Mouse (Mus musculus) left cerebral cortex, adult 11 months (tissue): ENCODE results near the gene Rnf207.

Experiments
- DNase-seq: peaks from one replicate; pipeline ENCODE4 v3.0.0; 2022; ENCODE audit warnings: low spot score

Gene Rnf207

DNA sequence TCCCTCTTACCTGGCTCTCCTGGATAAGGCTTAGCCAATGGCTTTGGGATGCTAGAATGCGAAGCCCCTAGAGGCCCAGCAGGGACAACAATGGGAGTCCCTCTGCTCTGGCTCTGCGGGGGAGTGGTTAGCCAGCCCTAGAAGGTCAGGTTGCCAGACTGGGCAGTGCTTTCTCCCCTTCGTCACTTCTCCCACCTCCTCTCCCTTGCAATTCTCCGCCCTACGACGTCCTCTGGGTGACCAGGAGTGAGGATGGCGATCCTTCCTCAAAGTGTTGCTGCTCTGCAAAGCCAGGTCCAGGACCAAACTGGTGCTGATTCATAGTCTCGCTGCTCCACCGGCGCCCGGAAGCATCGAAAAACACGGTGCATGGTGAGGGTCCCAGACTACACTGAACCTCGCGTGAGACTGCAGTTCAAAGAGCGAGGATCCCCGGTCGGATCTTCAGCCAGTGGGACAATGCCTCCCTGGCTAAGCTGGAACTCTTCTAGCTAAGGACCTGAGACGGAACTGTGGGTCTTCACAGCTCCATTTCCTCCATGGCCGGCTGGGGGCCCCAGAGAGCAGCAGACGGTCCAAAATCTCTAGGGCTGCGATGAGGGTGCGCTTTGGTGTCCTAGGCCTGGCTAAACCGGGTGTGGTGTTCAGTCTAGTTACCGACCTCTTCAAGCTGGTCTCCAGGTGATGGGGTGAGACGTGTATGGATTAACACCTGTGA, at the start of gene Rnf207:
Gene Rnf207, minus strand, starts transcription at position 477 of the 718 bp plus-strand sequence.
- no peak for DNase-seq

DNA sequence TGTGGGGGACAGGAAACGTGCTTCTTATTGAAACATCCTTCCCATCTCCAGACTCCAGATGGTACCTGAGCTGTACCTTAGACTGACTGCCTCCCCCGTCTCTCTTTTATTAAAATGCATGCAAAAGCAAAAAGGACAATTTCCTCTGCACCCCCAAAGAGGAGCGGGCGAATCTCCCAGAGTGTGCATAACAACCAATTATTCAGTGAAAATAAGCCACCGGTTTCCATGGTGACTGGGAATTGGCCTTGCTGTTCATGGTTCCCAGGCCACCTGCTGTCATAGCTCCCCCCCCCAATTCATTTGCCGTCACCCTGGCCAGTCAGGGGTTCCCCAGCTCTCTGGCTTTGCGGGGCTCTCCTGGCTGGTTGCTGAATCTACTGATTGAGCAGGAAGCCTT, 46.4 kb upstream of the Rnf207 start:
- no peak for DNase-seq

DNA sequence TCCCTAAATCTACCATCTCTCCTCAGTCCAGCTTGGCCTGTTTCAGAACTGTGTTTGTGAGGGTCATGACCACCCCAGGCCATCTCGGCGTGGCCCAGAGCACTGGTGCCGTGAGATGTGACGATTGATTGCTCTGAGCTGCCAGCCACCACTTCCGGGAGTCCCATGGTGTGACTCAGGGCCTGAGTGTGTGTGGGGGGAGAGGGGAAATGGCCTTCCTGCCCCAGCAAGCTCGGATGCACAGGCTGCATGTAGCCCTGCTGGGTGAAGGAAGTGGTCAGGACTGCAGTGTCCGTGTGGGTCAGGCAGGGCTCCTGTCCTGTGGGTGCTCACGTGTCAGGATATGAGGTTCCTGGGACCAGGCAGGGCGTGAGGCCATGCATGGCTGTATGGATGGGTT, 43.4 kb upstream of the Rnf207 start:
- DNase-seq = no peak

DNA sequence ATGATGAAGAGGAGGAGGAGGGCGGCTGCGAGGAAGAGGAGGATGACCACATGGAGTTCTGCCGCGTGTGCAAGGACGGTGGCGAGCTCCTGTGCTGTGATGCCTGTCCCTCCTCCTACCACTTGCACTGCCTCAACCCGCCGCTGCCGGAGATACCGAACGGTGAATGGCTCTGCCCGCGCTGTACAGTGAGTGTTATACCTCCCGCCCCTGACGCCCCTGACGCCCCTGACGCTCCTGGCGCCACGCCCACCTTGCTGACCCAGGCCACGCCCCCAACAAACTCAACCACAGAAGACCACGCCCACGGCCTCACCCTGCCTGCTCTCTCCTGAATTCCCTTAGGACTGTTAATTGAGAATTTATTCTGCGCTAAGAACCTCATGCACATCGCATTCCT, 42.1 kb upstream of the Rnf207 start:
- DNase-seq = no peak

DNA sequence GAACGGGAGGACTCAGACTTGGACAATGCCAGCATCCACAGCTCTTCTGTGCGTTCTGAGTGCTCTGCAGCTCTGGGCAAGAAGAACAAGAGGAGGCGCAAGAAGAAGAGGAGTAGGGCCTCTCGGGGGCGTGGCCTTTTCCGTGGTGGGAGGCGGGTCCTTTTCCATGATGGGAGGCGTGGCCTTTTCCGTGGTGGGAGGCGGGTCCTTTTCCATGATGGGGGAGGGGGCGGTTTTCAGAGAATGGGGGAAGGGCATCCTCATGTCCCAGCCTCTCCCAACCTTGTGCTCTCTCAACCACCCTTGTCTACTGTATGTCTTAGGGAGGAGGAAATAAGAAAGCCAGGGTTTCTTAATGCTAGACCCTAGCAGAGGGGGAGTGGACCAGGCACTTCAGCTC, 40.9 kb upstream of the Rnf207 start:
- DNase-seq = no peak

GRCm38 (mm10) chr4:152355672-152356071, 36.9 kb upstream of the Rnf207 start:
- no peak for DNase-seq

GRCm38 (mm10) chr4:152353886-152354637, 35.3 kb upstream of the Rnf207 start:
- no peak for DNase-seq

- DNase-seq = no peak
Observed at GRCm38 (mm10) chr4:152351422-152352305, 32.9 kb upstream of the Rnf207 start.

- DNase-seq = no peak
Observed at GRCm38 (mm10) chr4:152350722-152351421, 32.1 kb upstream of the Rnf207 start.

DNA sequence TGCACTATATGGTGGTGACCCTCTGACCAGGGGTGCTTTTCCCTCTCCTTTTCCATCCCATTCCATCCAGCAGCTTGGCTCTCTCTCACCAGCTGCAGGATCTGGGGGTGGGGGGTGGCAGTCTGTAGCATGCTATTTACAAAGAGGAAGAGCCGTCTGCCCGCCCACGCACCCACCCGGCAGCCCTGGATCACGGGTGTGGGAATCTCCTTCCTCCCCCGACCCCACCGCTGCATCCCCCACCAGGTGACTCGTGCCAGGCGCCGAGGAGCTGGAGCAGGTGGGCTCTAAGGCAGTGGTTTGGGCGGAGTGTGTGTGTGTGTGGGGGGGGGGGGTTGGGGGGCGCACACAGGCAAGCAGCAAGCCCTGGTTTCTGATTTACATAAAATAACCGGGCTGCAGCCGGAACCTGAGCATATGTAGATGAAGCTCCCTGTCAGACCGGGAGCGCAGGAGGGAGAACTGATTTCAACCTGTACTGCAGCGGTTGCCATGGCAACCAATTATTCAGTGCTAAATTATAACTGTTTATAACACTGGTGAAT, 31.1 kb upstream of the Rnf207 start:
- DNase-seq = peak; percentile 82

GRCm38 (mm10) chr4:152345120-152345889, 26.5 kb upstream of the Rnf207 start:
- DNase-seq = no peak

- no peak for DNase-seq
Observed at GRCm38 (mm10) chr4:152344651-152345050, 25.9 kb upstream of the Rnf207 start.

DNA sequence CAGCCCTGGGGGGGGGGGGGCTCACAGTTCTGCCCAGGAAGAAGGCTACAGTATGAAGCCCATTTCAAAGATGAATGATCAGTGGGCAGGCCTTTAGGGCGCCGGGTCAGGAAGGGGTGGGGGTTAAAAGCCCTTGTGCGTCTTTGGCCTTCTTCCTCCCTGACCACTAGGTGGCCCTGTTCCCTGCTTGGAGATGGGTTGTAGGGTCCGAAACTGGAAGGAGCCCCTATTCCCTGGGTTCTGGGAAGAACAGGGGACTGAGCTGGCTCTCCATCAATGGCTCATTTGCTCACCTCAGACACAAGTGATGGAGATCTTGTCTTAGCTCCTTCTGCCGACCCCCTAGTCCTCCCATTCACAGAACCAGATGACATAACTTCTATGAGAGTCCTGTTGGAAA, 24.5 kb upstream of the Rnf207 start:
- DNase-seq = no peak

- DNase-seq = no peak
Observed at GRCm38 (mm10) chr4:152340584-152341284, 21.9 kb upstream of the Rnf207 start.

DNA sequence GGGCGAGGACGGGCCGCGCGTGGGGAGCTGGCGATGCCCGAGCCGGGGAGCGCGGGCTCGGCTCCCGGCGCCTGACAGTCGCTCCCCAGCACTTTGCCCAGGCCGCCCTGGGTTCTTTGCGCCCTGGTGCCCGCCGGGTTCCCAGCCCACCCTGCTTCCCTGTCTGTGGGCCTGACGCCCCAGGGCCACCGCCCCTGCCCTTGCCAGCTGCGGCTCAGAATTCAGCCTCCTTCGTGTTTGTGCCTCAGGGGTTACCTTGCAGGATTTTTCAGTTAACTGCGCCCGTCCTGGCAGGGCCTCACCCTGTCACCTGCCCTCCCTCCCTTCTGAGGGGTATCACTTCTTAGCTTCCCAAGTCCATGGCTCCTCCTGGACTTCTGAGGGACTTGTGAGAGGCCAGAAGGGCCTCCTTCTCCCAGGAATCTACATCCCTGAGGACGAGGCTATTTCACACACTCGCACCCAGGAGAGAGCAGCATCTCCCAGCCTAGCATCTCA, 20.5 kb upstream of the Rnf207 start:
- DNase-seq = no peak

DNA sequence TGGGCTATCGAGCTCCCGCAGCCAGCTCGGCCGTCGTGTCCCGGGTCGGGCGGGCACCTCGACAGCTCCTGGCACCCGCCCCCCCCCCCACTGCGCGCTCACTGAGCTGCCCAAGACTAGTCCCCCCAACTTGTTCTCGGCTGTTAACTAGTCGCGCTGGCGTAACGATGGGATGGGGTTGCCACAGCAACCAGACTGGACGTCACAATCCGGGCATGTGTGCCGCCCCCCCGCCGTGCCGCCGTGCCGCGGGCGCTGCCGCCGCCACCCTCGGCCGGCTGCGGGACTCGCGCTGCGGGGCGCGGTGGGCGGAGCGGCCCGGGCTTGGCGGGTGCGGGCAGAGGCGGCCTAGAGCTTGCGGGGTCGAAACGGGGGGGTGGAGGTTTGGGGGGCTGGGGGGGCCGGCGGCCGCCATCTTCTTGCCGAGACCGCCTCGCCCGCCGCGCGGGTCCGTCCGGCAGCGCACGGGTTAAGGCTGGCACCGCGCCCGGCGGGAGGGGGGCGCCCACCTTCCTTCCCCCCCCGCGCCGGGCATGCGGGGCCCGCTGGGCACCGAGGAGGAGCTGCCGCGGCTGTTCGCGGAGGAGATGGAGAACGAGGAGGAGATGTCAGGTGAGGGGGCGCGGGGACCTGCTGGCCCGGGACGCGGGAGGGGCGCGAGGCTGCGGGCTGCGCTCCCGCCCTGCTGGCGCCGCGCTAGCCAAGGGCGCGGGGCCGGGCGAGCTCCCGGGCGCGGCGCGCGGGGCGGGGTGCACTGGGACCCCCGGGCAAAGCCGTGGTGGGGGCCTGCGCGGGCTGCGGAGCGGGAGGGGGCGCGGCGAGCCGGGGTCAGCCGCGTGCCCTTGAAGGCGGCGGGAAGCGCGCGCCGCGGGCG, 19.9 kb upstream of the Rnf207 start, which contains the start of gene Chd5:
Gene Chd5, plus strand, starts transcription at position 233 of the 874 bp plus-strand sequence.
- DNase-seq = no peak

DNA sequence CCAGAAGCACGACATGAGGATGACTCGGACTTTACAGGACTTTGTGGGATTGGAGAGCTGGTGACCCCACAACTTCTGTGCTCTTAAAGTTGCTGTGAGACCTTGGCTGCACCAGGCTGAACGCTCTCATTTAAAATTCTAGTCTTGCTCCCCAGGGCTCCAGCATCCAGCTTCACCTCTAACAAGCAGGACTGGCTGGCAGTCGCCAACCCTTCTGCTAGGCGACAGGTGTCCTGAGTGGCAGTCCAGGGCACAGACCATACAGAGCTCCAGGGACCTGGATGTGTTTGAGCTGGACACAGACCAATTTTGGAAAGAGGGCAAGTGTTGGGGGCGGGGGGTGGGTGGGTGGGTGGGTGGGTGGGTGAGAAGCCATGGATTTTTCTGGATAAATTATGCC, 19.0 kb upstream of the Rnf207 start:
- no peak for DNase-seq

DNA sequence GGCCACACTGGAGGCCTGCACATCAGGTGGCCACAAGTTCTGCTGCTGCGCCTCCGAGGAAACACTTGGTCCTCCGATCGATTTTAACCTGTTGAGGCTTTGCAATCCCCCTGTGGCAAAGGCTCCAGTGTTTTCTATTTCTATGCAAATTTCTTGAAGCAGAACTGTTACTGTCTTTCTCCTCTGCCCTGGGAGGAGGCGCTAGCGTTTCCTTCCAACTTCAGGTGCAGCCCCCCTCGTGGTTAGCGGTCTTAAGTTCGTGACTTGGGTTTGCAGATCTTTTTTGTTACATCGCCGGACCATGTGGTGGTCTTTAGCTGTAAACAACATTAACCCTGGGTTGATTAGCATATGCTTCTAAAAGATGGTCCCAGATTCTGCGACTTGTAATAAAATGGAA, 14.8 kb upstream of the Rnf207 start:
- DNase-seq = no peak

GRCm38 (mm10) chr4:152332952-152333351, 14.2 kb upstream of the Rnf207 start:
- DNase-seq = no peak
